Mouse (Mus musculus) retina, postnatal 1 day (tissue): ENCODE measurements around the gene Rad52.

ENCODE experiments used
- DNase-seq: peaks from one replicate; pipeline ENCODE4 v3.0.0-alpha.2; 2012

Rad52 gene

GRCm38 (mm10) chr6:119902204-119903080 lies at the start of gene Rad52:
Gene Rad52, plus strand, starts transcription at chr6:119902698.
- DNase-seq = peak; percentile 96

- DNase-seq = no peak
Observed at GRCm38 (mm10) chr6:119854156-119854555, 48.3 kb upstream of the Rad52 start.

- peak; percentile 39 for DNase-seq
Observed at GRCm38 (mm10) chr6:119855471-119855870, 47.0 kb upstream of the Rad52 start.

GRCm38 (mm10) chr6:119860236-119860635 lies 42.3 kb upstream of the Rad52 start:
- no peak for DNase-seq

GRCm38 (mm10) chr6:119861519-119861918 lies 41.0 kb upstream of the Rad52 start:
- DNase-seq = peak; percentile 35

GRCm38 (mm10) chr6:119864341-119865034 lies 38.0 kb upstream of the Rad52 start:
- DNase-seq = no peak

GRCm38 (mm10) chr6:119883151-119883550 lies 19.3 kb upstream of the Rad52 start:
- DNase-seq = no peak

- DNase-seq = no peak
Observed at GRCm38 (mm10) chr6:119892711-119893110, 9.8 kb upstream of the Rad52 start.

- peak; percentile 27 for DNase-seq
Observed at GRCm38 (mm10) chr6:119903081-119903789, 737 bp downstream of the Rad52 start.

GRCm38 (mm10) chr6:119905461-119905860 lies 3.0 kb downstream of the Rad52 start:
- no peak for DNase-seq

GRCm38 (mm10) chr6:119912046-119912445 lies 9.5 kb downstream of the Rad52 start:
- no peak for DNase-seq

- DNase-seq = no peak
Observed at GRCm38 (mm10) chr6:119915710-119916109, 13.2 kb downstream of the Rad52 start.

- DNase-seq = no peak
Observed at GRCm38 (mm10) chr6:119918561-119919181, 16.2 kb downstream of the Rad52 start.

GRCm38 (mm10) chr6:119922136-119922535 lies 19.6 kb downstream of the Rad52 start:
- no peak for DNase-seq

GRCm38 (mm10) chr6:119922544-119922943 lies 20.0 kb downstream of the Rad52 start:
- DNase-seq = no peak

GRCm38 (mm10) chr6:119924235-119925005 lies 21.9 kb downstream of the Rad52 start:
- peak; percentile 30 for DNase-seq
